Mouse (Mus musculus): ENCODE measurements around the gene Kdelr3. TPM values are rescaled to one million over a fixed set of nuclear protein-coding genes. Genes with fewer than 3 reads are reported as not detected.

Kdelr3 gene
- total RNA-seq, 2 experiments from 2014 or later, result not detected

DNA sequence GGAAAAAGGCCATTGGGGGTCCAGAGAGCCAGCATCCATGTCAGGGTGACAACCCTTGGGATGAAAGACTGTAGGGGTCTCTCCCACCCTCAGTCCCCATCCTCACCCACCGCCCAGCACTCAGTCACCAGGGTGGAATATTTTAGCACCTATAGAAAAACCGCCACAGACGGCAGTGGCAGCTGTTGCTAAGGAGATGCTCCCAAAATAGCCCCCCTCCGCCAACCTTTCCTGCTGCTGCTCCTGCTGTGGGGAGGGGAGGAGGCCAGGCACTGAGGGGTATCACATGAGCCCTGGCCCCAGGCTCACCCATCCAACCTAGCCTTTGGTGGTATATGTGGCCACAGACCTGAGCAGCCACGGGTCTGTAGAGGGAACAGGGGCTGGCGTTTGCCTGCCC lies 6.2 kb upstream of the Kdelr3 start:
- no peak for ATAC-seq (replicated peaks; ENCODE audit: low FRiP score, poor library complexity, severe bottlenecking)

DNA sequence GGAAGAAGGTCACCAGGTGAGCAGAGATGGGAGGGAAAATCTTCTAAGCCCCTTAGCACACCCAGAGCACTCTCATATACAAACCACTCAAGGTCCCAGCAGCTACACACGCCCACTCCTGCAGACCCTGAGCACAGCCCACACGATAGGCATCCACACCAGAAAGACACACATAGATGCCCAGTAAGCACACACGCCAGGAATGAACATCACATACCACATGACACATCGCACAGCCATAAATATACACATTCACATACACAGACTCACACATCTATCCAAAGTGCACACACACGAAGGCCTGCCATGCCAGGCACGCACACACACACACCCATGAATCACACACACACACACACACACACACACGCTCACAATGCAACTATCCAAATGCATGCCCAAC lies 5.8 kb upstream of the Kdelr3 start:
- ATAC-seq (replicated peaks; ENCODE audit: low FRiP score, poor library complexity, severe bottlenecking), result no peak

DNA sequence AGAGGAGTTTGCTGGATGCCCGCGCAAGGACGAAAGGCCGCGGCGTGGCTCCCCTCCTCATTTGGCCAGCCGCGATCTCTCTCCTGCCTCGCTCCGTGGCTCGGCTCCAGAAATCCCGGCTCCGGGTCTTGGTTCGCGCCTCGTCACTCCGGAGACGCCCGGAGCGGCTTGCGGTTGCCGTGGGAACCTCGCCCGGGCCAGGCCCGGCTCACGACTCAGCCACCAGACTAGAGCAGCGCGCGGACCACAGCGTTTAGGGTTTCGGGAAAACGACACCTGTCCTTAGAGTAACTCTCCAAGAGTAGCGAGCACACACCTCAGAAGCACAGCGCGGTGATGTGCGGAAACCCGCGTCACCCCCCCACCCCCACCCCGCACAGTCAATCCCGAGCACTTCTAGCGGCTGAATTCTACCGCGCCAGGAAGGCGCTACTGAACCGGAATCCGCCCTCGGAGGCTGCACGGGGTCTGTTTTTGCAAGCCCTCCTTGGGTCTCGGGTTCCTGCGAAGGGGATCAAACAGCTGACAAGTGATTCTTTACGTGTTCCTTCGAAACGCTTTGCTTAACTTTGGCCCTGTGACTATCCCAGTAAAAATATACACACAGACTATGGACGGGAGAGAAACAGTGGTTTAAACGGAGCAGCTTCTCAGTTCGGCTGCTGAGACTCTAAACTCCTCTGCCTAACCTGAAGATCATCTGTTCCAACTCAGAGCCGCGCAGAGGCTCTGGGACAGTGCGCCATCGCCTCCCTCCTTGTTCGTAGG lies 4.5 kb upstream of the Kdelr3 start:
- no peak for ATAC-seq (replicated peaks; ENCODE audit: low FRiP score, poor library complexity, severe bottlenecking)

DNA sequence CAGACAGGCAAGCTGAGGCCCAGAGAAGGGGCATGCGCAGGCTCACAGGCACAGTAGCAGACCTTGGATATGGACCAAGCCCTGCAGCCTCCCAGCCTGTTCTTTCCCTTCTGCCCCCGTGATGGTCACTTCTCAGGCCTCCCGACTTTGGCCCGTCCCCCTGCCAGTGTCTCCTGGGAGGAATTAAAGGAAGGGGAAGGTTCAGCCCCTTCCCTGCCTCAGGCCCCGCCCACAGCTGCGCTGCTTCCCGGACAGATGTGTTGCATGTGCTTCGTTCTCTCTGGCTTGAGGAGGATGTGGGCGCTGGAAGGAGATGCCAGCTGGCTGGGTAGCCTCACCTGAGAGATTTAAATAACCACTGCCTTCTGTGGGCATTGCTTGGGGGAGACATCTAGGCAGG lies 2.3 kb upstream of the Kdelr3 start:
- no peak for ATAC-seq (replicated peaks; ENCODE audit: low FRiP score, poor library complexity, severe bottlenecking)

DNA sequence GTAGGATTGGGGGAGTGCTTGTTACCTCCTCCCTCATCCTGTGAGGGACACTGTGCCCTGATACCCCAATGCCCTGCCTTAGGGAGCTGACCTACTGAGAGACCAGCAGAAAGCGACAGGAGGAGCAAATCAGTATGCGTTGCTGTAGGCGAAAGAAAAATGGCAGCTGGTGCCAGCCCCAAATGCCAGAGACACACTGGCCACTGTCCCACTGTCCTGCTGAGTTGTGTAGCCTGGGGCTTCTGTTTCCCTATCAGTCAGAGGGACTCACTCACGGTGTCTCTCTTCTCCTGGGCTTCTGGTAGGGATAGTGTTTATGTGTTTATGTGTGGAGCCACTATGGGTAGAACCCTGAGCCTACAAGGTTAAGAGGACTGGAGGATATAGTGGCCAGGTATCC lies 1.5 kb downstream of the Kdelr3 start:
- ATAC-seq (replicated peaks; ENCODE audit: low FRiP score, poor library complexity, severe bottlenecking), result no peak

DNA sequence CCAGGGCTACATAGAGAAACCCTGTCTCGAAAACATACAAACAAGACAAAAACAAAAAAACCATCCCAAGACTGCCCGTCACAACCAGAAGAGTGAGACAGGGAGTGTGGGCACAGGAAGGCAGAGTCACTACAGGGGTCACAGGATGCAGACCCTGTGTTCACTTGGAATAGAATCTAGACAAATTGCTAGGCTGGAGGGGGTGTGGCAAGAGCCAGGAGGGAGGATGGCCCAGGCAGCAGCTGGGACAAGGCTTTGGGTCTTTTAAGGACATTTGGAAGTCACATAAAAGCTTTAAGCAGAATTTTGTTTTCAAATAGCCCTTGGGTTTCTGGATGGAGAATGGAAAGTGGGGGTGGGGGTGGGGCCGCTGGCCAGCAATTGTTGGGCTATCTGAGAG lies 2.4 kb downstream of the Kdelr3 start:
- ATAC-seq (replicated peaks; ENCODE audit: low FRiP score, poor library complexity, severe bottlenecking), result no peak

DNA sequence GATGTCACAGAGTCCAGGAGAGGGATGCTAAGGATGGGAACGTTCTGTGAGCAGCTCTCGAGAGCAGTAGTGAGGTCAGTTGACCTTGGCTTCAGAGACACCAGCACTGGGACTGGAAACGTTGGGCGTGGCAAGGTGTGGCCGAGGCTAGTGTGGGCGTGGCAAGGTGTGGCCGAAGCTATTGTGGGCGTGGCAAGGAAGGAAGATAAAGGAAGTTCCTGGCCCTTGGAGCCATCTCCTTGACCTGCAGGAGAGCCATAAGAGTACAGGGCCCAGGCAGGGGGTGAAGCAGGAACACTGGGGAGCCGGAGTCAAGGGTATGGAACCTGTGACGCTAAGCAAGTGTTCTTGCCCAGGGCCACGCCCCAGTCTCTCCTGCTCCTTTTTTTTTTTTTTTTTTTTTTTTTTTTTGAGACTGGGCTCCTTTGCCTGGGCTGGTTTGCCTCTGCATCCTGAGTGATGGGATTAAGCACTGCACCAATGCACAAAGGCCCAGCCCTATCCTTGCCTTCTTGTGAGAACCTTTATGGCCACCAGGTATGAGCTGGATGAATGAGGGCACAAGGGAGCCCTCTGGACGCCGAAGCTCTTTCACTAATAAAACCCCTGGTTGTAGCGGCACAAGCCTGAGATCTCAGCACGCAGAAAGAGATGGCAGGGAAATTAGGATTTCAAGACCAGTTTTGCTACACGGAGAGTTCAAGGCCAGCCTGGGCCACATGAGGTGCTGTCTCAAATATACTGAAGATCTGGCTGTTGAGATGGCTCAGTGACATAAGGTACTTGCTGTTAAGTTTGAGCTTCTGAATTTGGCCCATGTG lies 3.4 kb downstream of the Kdelr3 start:
- ATAC-seq (replicated peaks; ENCODE audit: low FRiP score, poor library complexity, severe bottlenecking), result 0 out of 2 replicates have a peak, but pooled peaks have one; percentile 30

DNA sequence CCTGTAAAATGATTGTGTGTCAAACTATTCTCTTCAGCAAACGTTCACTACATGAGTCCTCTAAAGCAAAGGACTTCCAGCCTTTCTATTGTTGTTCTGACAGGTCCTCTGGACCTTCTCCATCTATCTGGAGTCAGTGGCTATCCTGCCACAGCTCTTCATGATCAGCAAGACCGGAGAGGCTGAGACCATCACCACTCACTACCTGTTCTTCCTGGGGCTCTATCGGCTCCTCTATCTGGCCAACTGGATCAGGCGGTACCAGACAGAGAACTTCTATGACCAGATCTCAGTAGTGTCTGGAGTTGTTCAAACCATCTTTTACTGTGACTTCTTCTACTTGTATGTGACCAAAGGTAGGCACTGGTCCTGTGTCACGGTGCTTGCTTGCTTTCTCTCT lies 9.4 kb downstream of the Kdelr3 start:
- no peak for ATAC-seq (replicated peaks; ENCODE audit: low FRiP score, poor library complexity, severe bottlenecking)

DNA sequence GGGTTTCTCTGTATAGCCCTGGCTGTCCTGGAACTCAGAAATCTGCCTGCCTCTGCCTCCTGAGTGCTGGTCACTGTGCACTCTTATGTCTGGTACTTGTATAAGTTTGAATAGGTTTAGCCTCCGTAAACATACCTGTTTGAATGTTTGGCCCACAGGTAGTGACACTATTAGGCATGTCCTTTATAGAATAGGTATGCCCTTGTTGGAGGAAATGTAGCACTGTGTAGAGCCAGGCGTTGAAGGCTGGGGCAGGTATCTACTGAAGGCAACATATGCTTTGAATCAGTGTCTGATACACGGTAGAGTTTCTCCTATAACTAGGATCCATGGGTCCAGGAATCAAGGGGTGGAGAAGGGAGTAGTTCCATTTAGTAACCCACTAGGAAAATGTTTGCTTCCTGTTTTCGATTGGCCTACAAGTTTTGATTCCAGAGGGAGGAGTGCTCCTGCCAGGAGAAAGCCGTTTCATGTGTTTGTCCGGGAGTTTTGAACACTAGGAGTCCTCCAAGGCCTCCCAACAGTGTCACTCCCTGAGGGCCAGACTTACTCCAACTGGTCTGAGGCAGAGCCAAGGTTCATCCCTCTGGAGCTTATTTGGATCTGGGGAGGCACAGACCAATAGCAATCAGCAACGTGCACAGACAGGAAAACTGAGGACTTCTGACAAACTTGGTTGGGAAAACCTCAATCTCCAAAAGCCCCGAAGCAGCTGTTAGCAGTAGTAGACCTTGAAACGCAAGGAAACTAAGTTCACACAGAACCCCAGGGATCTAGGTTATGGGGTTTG lies 10.0 kb downstream of the Kdelr3 start:
- ATAC-seq (replicated peaks; ENCODE audit: low FRiP score, poor library complexity, severe bottlenecking), result no peak

DNA sequence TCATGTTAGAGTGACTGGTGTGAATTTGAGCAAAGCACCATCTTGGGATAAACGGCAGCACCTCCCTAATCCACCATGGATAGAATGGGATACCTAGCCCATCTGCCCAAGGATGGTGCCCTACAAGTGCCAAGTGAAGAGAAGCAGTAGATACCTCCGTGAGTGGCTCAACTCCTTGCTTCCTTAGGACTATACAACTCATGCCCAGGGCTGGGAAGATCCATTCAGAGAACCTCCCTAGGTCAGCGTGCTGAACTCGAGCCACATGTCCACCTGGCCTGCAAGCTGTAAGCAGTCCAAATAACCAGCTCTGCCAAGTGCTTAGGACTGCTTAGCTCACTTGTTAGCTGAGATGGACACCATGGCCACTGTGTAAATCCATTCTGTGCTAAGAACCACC lies 11.0 kb downstream of the Kdelr3 start:
- ATAC-seq (replicated peaks; ENCODE audit: low FRiP score, poor library complexity, severe bottlenecking), result no peak

DNA sequence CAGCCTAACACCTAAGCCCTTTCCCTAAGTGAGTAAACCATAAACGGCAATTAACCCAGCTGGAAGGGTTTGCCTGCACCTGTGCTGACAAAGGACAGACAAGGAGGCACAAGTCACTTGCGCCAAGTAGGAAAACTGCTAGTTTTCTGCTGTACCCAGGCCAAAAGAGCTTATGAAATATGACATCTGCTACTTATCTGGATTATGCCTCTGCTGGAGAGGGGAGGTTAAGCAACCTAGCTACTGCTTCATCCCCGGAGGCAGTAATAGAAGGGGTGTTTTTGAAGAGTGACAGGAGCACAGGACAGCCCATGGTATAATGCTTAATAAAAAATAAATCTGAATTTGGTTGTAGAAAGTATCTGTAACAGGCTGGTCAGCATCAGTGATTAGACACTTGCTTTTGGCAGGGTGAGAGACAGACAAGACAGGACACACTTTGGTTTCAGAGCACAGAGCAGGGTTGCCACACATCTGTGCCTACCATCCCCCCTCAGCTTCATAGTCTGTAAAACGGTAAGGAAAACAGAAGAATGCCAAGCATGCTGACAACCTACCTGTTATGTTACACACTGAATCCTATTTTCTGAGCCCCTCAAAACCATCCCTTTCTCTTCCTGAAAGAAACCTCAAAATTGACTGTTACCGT lies 11.9 kb downstream of the Kdelr3 start:
- no peak for ATAC-seq (replicated peaks; ENCODE audit: low FRiP score, poor library complexity, severe bottlenecking)

DNA sequence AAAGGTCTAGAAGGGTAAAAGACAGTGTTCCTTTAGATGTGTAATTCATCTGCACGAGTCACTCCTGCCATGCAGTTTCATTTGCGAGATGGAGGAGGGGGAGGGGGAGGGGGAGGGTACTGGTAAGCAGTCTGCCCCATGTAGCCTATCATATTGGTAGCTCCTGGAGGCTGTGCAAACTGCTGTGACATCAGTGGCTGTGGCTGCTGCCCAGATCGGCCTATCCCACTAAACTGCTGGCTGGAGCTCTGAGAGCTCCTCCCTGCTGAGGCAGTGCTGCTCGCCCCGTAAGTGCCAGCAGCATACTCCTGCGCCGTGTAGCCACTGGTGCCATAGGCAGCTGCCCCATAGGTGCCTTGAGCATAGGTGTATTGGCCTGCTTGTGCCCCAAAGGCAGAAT lies 13.7 kb downstream of the Kdelr3 start:
- no peak for ATAC-seq (replicated peaks; ENCODE audit: low FRiP score, poor library complexity, severe bottlenecking)

DNA sequence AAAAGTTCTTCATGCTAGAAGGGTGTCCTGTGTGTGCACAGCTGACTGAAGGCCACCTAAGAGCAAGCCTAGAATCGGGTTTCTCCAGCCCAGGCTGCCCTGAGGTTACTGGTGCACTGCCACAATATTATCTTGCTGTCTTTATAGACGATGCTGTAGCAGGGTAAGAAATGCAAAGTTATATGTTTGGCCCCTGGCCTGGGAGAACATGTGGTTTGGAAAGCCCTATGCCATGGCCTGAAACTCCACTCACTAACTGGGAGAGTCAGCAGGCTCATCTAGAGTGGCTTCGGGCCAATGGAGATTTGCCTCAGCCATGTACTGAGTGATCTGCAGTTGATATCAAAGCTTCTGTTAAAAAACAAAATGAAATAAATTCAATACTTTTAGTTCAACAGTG lies 17.6 kb downstream of the Kdelr3 start:
- no peak for ATAC-seq (replicated peaks; ENCODE audit: low FRiP score, poor library complexity, severe bottlenecking)

DNA sequence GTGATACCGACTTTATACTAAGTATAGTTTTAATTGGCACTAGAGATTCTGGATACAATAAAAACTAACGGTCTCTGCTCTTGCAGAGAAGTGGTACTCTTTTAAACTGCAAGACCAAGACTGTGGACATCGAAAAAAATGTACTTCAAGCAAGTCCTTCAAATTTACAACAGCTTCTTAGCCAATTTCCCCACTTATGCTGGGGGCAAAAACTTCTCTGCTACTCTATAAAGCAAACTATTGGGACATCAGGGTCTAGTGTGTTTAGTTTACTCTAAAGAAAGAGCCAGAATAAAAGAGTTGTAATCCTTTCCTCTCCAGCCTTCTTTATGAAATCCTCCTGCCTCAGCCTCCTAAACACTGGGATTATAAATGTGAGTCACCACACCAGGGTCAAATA lies 27.8 kb downstream of the Kdelr3 start:
- no peak for ATAC-seq (replicated peaks; ENCODE audit: low FRiP score, poor library complexity, severe bottlenecking)

DNA sequence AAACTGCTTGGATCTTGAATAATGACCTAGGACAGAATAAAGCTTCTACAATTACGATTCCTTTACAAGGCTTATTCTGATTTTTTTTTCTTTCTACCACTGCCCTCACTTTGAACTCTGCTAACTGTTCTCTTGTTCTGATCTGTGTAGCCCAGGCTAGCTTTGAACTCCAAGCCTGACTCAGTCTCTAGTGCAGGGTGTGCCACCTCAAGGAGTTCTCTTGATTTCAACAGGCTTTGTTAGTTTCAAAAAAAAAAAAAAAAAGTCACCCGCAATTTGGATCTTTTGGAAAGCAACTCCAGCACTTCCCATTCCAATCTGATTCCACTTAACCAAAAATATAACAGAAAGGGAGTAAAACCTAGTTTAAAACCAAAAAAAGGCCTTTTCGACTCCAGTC lies 29.3 kb downstream of the Kdelr3 start:
- no peak for ATAC-seq (replicated peaks; ENCODE audit: low FRiP score, poor library complexity, severe bottlenecking)

DNA sequence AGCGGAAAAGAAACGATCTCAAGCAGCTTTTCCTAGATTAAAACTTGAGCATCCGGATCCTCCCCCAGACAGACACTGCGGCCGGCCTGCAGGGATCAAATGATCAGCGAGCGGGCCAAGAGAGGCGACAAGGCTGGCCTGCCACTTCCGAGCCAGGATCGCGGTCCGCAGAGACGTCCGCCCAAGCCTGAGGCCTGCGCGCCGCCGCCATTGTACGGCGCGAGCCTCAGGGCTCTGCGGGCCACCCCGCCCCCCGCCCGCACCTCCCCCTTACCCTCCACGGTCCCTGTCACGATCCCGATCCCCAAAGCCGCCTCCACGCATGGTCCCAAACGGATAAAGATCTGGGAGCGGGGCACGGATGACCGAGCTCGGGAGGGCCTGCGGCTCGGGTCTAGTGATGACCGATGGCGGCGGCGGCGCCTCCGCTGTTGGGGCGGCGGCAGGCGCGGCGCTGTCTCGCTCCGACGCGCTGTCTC lies 29.7 kb downstream of the Kdelr3 start:
- peak; percentile 44 for ATAC-seq (replicated peaks; ENCODE audit: low FRiP score, poor library complexity, severe bottlenecking)

DNA sequence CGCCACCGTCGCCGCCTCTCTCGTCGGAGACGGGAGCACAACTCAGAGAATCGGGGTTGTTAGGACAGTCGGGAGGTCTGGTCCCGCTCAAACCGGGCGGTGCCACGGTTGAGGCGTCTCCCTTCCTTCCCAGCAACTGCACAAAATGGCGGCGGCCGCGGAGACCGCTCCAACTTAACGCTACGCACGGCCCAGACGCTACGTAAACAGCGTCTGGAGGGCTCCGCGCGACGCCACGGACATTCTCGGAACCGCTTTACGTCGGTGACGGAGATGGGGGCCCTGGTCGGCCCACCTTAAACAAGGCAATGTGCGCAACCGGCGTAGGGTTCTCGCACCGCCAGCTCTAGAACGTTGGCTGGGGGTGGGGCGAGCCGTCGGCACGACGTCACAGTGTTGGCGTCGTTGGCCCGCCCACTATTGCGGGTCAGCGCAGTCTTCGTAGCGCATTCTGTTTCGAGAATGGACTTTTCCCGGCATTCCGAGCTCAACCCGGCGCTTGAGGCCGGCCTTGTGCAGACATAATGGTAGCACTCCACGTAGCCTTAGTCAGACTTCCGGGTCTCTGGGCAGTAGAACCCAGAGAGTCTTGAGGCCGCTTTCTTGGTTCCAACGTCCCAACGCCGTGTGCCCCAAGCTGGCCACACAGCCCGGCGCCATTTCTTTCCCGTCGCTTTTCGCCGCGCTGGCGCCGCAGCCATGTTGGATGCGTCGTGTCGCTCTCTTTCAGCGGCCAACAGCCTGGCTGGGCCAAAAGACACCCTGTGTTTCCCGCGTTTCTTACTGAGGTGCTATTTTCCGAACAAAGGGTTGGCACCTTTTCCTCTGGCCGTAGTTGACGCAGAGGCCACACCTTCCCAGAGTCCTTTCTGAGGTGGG lies 30.4 kb downstream of the Kdelr3 start, which contains the start of gene Ddx17:
Ddx17 (minus strand) TSS at position 332 of the 879 bp plus-strand sequence.
- peak; percentile 92 for ATAC-seq (replicated peaks; ENCODE audit: low FRiP score, poor library complexity, severe bottlenecking)

DNA sequence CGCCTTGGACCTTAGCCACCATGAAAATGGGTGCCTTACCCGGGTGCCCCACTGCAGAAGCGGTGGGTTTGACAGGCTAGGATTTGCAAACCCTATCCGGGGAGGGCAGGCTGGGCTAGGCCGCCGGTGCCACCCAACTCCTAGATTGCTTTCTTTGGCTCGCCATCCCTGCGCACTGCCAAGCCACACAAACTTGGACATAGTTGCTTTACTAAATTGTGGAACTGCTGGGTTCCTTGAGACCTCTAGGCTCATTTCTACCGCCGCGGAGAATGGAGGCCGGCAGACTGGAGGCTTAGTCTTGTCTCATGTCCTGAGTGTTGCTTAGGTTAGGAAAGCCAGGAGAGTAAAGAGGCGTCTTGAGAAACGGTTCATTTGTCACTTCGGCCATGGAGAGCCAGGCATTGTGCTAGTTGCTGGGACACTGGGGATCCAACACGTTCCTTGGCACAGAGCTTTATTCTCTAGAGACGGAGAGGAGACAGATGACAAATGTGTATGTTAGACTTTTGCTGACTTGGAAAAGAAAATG lies 31.1 kb downstream of the Kdelr3 start:
- peak; percentile 15; the same call in 1 of the 2 replicates for ATAC-seq (replicated peaks; ENCODE audit: low FRiP score, poor library complexity, severe bottlenecking)

DNA sequence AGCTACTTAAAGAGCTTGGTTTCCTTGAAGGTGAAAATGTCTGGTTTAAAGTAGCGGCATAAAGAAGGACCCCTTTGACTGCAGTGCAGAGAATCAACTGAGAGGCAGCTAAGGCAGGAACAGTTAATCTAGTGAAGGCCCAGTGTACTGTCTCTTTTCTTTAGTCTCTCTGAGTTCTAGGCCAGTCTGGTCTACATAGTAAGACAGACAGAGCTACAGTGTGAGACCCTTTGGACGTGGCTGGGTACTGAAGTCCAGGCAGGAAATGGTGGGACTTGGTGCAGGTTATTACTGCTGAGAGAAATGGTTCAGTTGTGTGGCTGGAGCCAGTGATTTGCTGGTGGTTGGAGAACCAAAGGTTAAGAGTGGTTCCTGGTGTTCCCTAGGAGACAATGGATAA lies 32.0 kb downstream of the Kdelr3 start:
- no peak for ATAC-seq (replicated peaks; ENCODE audit: low FRiP score, poor library complexity, severe bottlenecking)
